Mouse (Mus musculus) hindbrain, postnatal 0 days (tissue): ENCODE measurements around the gene Cacna2d4. TPM values are rescaled to one million over a fixed set of nuclear protein-coding genes. Genes with fewer than 3 reads are reported as not detected.

ENCODE experiments used
- ATAC-seq: fragments of 200-750 bp; cut with Nextera tagmentation; 2 replicates; pipeline ENCODE4 v1.8.0; 2017; ENCODE audit warnings: mild to moderate bottlenecking, moderate TSS enrichment, moderate library complexity
- DNase-seq: peaks from one replicate; pipeline ENCODE4 v3.0.0-alpha.2; 2015; ENCODE audit warnings: low spot score
- H3K27ac ChIP-seq: fragments of 300-500 bp; sonication (generic); 2 replicates; pipeline ENCODE4 v1.5.1; 2014; ENCODE audit warnings: mild to moderate bottlenecking
- H3K27me3 ChIP-seq: fragments of 300-500 bp; sonication (generic); 2 replicates; pipeline ENCODE4 v1.6.1; 2014; ENCODE audit warnings: low read length, mixed read lengths; ENCODE audit not compliant: insufficient read depth
- H3K36me3 ChIP-seq: fragments of 300-500 bp; sonication (generic); 2 replicates; pipeline ENCODE4 v1.6.1; 2014; ENCODE audit warnings: low read length, mixed read lengths; ENCODE audit not compliant: insufficient read depth
- H3K4me1 ChIP-seq: fragments of 300-500 bp; sonication (generic); 2 replicates; pipeline ENCODE4 v1.6.1; 2014; ENCODE audit warnings: antibody characterized with exemption, low read length, mixed read lengths; ENCODE audit not compliant: insufficient read depth
- H3K4me2 ChIP-seq: fragments of 300-500 bp; sonication (generic); 2 replicates; pipeline ENCODE4 v1.6.1; 2014; ENCODE audit warnings: low read depth, mild to moderate bottlenecking, low read length, moderate library complexity, mixed read lengths
- H3K4me3 ChIP-seq: fragments of 300-500 bp; sonication (generic); 2 replicates; pipeline ENCODE4 v1.5.1; 2014; ENCODE audit warnings: low read length
- H3K9ac ChIP-seq: fragments of 300-500 bp; sonication (generic); replicated peaks from 2 replicates; pipeline ENCODE4 v1.6.1; 2014; ENCODE audit warnings: mild to moderate bottlenecking, low read length, moderate library complexity, mixed read lengths
- H3K9me3 ChIP-seq: fragments of 300-500 bp; sonication (generic); 2 replicates; pipeline ENCODE4 v1.6.1; 2016; ENCODE audit warnings: low read length, mixed read lengths
- CTCF ChIP-seq: IDR thresholded peaks from 2 replicates; pipeline ENCODE4 v1.5.1; 2016; ENCODE audit warnings: antibody characterized with exemption, control low read depth, low read depth
- WGBS: fragments of 180-500 bp; shearing (Covaris S2); extraction: QIAGEN DNeasy Blood & Tissue Kit; methylation state at CpG from one replicate; pipeline ENCODE4 v1.1.7; 2014; 5-methylcytosine and 5-hydroxymethylcytosine counted together
- polyA plus RNA-seq: library from polyadenylated mRNA; unstranded; fragments of >200 nt; fragmentation: Nextera tagmentation; extraction: Ambion mirVana; gene quantifications from 2 replicates; pipeline ENCODE4 v1.2.1, GENCODE M21; 2015
- total RNA-seq: library from RNA; depleted of rRNA; stranded (reverse); fragments of >200 nt; gene quantifications from 2 replicates; pipeline ENCODE4 v1.2.3, GENCODE M21; 2014

Gene Cacna2d4
- total and polyA plus RNA-seq, 2 experiments from 2014 or later = 1.2 to 2.6 TPM

DNA sequence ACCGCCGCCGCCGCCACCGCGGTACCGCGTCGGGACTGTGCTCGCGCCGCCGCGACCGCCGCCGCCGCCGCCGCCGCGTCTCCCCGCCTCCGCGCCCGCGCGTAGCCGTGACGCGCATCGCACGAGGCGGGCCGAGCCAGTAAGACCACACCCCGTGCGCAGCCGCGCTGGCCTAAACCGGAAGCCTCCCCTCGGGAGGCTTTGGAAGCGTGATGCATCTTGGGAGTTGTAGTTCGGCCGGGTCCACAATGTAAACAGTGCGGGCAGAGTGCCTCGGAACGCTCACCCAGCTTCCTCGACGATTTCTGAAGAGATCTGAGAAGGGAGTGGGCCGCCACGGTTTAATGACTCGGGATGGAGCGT is 152.3 kb downstream of the Cacna2d4 start:
- peak overlapping the region; percentile 92 for H3K27ac ChIP-seq
- peak overlapping the region; percentile 78 for H3K4me2 ChIP-seq
- no peaks in the 10 kb centered on the region for H3K36me3 ChIP-seq
- WGBS = under 1% methylated on average over 39 of the region's 53 CpGs
- peak overlapping the region; percentile 87 for H3K9ac ChIP-seq
- TF ChIP-seq CTCF = no peak
- H3K4me3 ChIP-seq = peak overlapping the region; percentile 84
- H3K27me3 ChIP-seq = no peaks in the 10 kb centered on the region
- peaks cover 13% of the 10 kb centered on the region for H3K4me1 ChIP-seq
- DNase-seq (peak; percentile 100), ATAC-seq (peak; percentile 99)
- no peaks in the 10 kb centered on the region for H3K9me3 ChIP-seq

DNA sequence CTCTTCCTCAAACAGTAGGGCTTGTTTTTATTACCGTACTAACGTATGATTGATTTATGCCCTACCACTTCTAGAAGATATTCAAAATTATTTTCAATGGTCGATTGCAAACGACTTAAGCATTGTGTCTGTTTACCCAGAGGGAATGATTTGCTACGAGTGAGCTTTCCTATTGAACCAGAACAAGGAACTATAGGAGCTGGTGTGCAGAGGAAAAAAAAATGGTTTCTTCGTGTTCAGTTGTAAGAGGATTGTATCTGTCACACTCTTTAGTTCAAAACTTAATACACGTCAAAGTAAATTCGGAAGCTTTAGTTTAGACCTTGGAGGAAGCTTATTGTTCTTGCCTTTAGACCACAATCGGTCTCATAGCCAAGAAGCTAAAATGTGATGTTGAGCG is 152.8 kb downstream of the Cacna2d4 start:
- DNase-seq (peak; percentile 19), ATAC-seq (peak; percentile 6; the same call in 1 of the 2 replicates)
- 17% methylated on average over 10 of the region's 10 CpGs for WGBS
- Histone ChIP-seq H3K27me3 (no peaks in the 10 kb centered on the region), H3K36me3 (no peaks in the 10 kb centered on the region), H3K4me3 (peak overlapping the region; percentile 84), H3K27ac (peak overlapping the region; percentile 92), H3K9me3 (no peaks in the 10 kb centered on the region), H3K4me2 (peak overlapping the region; percentile 78), H3K9ac (peak overlapping the region; percentile 87), H3K4me1 (peaks cover 13% of the 10 kb centered on the region)
- TF ChIP-seq CTCF = no peak

DNA sequence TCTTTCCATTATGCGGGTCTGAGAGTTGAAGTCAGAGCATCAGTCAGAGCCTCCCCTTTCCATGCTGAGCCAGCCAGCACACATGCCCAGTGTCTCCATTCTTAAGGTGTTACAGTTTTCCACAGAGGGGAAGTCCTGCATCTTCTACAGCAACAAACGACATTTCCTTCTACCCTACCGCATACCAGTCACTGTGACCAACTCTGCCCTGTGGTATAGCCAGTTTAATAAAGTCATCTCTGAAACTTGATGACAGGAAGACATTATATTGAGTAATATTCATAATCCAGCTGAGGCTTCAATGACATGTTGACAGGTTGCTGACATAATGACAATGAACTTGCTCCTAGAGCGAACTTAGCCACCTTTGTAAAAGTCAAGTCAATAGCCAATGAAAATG is 154.4 kb downstream of the Cacna2d4 start:
- H3K9ac ChIP-seq = no peak overlapping the region
- ATAC-seq = no peak

DNA sequence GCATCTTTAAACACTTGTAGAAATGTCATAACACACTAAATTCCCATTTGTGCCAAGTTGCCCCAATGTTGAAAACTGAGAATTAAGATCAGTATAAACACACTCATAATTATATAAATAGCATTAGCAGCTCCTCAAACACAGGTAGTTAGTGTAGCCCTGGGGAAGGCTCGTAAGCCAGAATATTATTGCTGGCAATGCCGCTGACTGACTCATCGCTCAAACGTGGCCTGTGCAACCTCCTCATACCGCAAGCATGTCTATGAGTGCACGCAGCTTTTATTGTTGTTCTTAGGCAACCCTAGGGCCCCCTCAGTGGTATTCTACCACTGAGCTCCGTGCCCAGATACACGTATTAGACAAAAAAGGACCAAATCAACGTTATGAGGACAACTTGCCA is 156.5 kb downstream of the Cacna2d4 start:
- no peak overlapping the region for H3K4me3 ChIP-seq
- DNase-seq (no peak), ATAC-seq (no peak)
- TF ChIP-seq CTCF = no peak
- H3K4me1 ChIP-seq = peaks cover 4% of the 10 kb centered on the region; the same call in 1 of the 2 replicates
- H3K27ac ChIP-seq = no peak overlapping the region
- H3K9ac ChIP-seq = no peak overlapping the region
- H3K4me2 ChIP-seq = no peak overlapping the region
- 86% methylated on average over 9 of the region's 9 CpGs for WGBS
- H3K27me3 ChIP-seq = no peaks in the 10 kb centered on the region
- no peaks in the 10 kb centered on the region for H3K36me3 ChIP-seq
- no peaks in the 10 kb centered on the region for H3K9me3 ChIP-seq

More for the DNA sequence above, 154.4 kb downstream of the Cacna2d4 start:
- whole genome bisulfite sequencing = 85% methylated on average over 4 of the region's 4 CpGs
- no peak overlapping the region for H3K27ac ChIP-seq
- H3K4me1 ChIP-seq = peaks cover 13% of the 10 kb centered on the region
- DNase-seq = no peak
- H3K9me3 ChIP-seq = no peaks in the 10 kb centered on the region
- no peak overlapping the region for H3K4me2 ChIP-seq
- no peaks in the 10 kb centered on the region for H3K36me3 ChIP-seq
- H3K4me3 ChIP-seq = no peak overlapping the region
- TF ChIP-seq CTCF = no peak
- H3K27me3 ChIP-seq = no peaks in the 10 kb centered on the region

DNA sequence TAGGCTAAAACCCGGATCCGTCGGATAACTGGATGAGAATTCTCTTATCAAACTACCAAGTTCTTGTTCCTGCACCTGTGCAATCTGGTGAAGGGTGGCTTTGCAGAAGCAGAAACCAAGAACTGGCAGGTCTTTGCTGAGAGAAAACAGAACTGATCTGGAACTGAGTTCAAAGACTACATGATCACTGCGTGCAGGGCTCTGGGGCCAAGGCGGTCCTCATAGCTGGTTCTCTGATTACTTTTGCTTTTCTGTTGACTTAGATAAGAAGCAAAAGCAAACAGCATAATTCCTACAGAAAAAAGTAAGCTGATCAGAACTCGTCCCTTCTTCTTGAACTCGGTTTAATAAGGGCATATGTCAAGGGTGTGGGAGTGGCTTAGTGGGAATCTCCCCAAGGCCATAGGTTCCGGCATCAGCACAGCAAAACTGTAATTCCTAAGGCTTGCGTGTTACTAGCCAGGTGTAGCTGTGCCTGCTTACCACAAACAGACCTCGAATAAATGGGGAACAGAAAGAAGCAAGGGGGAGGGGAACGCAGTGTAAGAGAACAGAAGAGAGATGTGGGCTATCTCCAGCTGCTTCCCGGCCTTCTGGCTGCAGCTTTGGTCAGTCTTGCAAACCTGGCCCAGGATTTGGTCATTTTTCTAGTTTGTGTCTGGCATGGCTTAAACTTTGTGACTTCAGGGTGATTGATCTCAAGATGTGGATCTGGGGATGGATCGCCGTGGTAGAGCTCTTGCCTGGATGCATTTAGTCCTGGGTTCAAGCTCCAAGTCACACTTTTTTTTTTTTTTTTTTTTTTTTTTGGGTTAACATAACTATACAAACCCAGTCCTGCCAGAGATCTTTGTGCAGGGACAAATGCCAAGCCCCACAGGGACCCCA is 159.3 kb downstream of the Cacna2d4 start:
- Histone ChIP-seq H3K36me3 (no peaks in the 10 kb centered on the region), H3K4me3 (no peak overlapping the region), H3K27ac (no peak overlapping the region), H3K9me3 (no peaks in the 10 kb centered on the region), H3K27me3 (no peaks in the 10 kb centered on the region), H3K4me2 (no peak overlapping the region), H3K9ac (no peak overlapping the region), H3K4me1 (no peaks in the 10 kb centered on the region)
- DNase-seq (no peak), ATAC-seq (no peak)
- WGBS = 83% methylated on average over 14 of the region's 14 CpGs
- TF ChIP-seq CTCF = no peak

DNA sequence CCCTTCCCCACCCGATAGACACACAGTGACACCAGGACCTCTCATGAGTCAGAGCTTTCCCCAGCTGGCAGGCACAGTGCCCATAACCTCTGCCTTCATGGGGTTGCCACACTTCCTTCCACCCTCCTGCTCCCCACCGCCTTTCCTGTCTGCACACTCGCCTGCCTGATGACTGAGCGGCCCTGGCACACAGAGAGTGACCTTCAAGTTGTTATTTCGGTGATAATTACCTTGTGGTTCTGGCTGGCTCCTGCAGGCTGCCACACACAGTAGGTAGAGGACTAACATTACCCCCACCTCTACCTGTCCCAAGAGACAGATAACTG is 159.9 kb downstream of the Cacna2d4 start:
- no peaks in the 10 kb centered on the region for H3K9me3 ChIP-seq
- H3K4me3 ChIP-seq = no peak overlapping the region
- H3K9ac ChIP-seq = no peak overlapping the region
- ATAC-seq (no peak), DNase-seq (no peak)
- H3K27me3 ChIP-seq = no peaks in the 10 kb centered on the region
- no peak for TF ChIP-seq CTCF
- no peak overlapping the region for H3K27ac ChIP-seq
- H3K4me2 ChIP-seq = no peak overlapping the region
- H3K4me1 ChIP-seq = no peaks in the 10 kb centered on the region
- 67% methylated on average over 5 of the region's 5 CpGs for WGBS
- H3K36me3 ChIP-seq = no peaks in the 10 kb centered on the region

DNA sequence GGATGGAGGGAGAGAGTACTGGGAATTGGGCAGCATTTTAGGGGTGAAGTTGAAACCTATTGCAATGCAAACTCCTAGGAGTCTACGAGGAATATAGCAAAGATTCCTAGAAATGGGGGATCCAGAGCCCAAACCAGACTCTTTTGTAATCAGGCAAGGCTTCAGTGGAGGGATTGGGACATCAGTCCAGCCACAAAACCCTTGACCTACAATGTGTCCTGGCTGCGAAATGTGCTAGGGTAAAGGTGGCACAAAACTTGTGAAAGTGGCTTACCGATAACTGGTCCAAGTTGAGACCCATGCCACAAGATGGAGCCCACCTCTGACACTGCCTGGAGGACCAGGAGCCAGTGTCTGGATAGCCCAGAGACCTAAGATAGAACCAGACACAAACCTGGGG is 163.0 kb downstream of the Cacna2d4 start:
- Histone ChIP-seq H3K4me2 (no peak overlapping the region), H3K4me3 (no peak overlapping the region), H3K9ac (no peak overlapping the region), H3K36me3 (no peaks in the 10 kb centered on the region), H3K9me3 (no peaks in the 10 kb centered on the region), H3K27me3 (no peaks in the 10 kb centered on the region), H3K4me1 (no peaks in the 10 kb centered on the region), H3K27ac (no peak overlapping the region)
- WGBS = 95% methylated on average over 3 of the region's 3 CpGs
- no peak for ATAC-seq
- no peak for DNase-seq
- TF ChIP-seq CTCF = no peak
